9 mouse cellular contexts compared by ENCODE assay signal in genomic region chr2:62381756-62382155, GRCm38 (mm10).
"Had no signal": no experiment of that assay in that cellular context is flagged by ENCODE, and none has a peak within 500 bp of the region (broad histone marks: within the 10 kb centered on the region; RNA-seq: fewer than 3 reads in every experiment).

No protein-coding gene starts in this region.

- DNase-seq: kidney, postnatal 36 days; left cerebral cortex, postnatal 4 days; midbrain, embryonic 14.5 days; right cerebral cortex, postnatal 14 days; thymus, postnatal 4 days had no signal

- H3K27me3 ChIP-seq: limb, embryonic 13.5 days; liver, embryonic 15.5 days had no signal

- H3K36me3 ChIP-seq: limb, embryonic 13.5 days; liver, embryonic 15.5 days; midbrain, embryonic 10.5 days had no signal

- H3K27ac ChIP-seq: kidney, postnatal 0 days; limb, embryonic 13.5 days; liver, embryonic 15.5 days; midbrain, embryonic 10.5 days had no signal

- H3K4me1 ChIP-seq: limb, embryonic 13.5 days; liver, embryonic 15.5 days; midbrain, embryonic 10.5 days had no signal

- H3K4me2 ChIP-seq: limb, embryonic 13.5 days; liver, embryonic 15.5 days had no signal

- H3K4me3 ChIP-seq: limb, embryonic 13.5 days; liver, embryonic 15.5 days; midbrain, embryonic 10.5 days had no signal
